Mouse (Mus musculus): ENCODE data around the gene Dleu7.

Dleu7 gene

GRCm38 (mm10) chr14:62288731-62289130, 4.1 kb downstream of the Dleu7 start:
- no peak for DNase-seq (ENCODE audit: low read depth, low spot score)

- DNase-seq (ENCODE audit: low read depth, low spot score), result no peak
Observed at GRCm38 (mm10) chr14:62282974-62283373, 9.9 kb downstream of the Dleu7 start.

DNA sequence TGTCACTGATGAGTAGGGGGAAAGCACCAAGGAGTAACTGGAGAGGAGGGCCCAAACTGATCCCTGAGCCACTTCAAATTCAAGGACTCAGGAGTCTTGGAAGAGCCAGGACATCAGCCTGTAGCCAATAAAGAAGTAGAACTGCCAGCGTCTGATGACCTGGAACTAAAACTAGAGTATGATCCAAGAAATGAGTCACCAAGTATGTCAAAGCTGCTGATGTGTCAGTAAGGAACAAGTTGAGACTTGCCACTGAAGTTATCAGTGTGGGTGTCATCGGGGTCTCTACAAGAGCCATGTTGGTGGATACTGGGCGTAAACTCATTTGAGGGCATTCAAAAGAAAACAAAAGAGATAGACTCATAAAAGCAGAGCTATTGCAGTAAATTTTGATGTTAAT, 19.2 kb downstream of the Dleu7 start:
- DNase-seq (ENCODE audit: low read depth, low spot score), result peak; percentile 46

GRCm38 (mm10) chr14:62270698-62271396, 22.0 kb downstream of the Dleu7 start:
- no peak for DNase-seq (ENCODE audit: low read depth, low spot score)

- peak; percentile 44 for DNase-seq (ENCODE audit: low read depth, low spot score)
Observed at GRCm38 (mm10) chr14:62258978-62259536, 33.8 kb downstream of the Dleu7 start.

- no peak for DNase-seq (ENCODE audit: low read depth, low spot score)
Observed at GRCm38 (mm10) chr14:62258125-62258524, 34.7 kb downstream of the Dleu7 start.

DNA sequence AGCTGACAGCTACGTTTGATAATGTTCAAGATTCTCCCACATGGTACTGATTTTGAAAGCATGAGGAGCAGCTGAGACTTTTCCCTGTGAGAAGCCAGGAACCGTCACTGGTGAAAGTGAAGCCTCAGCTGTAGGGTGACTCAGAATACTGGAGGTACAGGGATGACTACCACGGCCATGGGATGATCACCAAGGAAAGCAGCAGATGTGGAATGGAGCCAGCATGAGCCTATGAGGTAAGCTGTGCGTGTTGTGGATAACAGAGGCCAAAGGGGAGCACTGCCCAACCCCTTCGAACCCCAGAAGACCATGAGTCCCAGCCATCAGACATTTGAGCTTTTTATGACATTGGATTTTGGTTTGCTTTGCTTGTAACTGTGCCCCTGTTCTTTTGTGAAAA, 36.8 kb downstream of the Dleu7 start:
- no peak for DNase-seq (ENCODE audit: low read depth, low spot score)

- no peak for DNase-seq (ENCODE audit: low read depth, low spot score)
Observed at GRCm38 (mm10) chr14:62254371-62254770, 38.5 kb downstream of the Dleu7 start.

DNA sequence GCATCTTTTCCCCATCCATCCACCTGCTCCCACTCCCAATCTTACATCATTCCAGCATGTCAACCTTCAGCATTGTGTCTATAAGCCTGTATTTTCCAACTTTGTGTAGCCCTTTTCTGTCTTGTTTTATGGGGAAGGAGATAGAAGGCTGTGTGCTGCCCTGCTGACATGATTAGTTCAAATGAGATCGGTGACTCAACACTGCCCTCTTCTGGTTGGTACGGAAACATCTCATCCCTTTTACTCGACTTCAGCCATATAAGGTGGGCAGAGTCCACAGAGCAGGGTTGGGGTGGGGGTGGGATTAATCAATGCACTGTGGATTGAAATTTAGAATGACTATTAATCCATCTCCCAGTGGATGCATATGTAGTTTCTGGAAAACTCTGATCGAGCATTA, 40.8 kb downstream of the Dleu7 start:
- peak; percentile 65 for DNase-seq (ENCODE audit: low read depth, low spot score)

- no peak for DNase-seq (ENCODE audit: low read depth, low spot score)
Observed at GRCm38 (mm10) chr14:62250046-62250445, 42.8 kb downstream of the Dleu7 start.

GRCm38 (mm10) chr14:62249251-62249650, 43.6 kb downstream of the Dleu7 start:
- no peak for DNase-seq (ENCODE audit: low read depth, low spot score)

- no peak for DNase-seq (ENCODE audit: low read depth, low spot score)
Observed at GRCm38 (mm10) chr14:62248796-62249195, 44.1 kb downstream of the Dleu7 start.

DNA sequence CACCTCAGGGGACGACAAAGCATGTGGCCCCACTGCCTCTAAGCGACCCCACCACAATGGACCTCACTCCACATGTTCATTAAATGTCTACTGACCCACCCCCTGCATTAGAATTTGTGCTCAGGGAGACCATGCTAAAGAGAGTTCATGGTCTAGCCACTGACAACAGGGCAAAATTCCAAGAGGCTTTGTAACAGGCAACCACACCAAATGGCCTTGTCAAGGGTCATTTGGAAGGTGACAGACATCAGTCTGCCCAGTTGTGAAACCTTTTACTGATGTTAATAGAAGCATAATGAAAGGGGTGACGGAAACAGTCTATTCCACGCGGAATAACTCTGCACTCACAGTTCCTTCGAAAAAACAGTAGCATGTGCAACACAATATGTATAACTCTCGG, 44.5 kb downstream of the Dleu7 start:
- DNase-seq (ENCODE audit: low read depth, low spot score), result no peak

DNA sequence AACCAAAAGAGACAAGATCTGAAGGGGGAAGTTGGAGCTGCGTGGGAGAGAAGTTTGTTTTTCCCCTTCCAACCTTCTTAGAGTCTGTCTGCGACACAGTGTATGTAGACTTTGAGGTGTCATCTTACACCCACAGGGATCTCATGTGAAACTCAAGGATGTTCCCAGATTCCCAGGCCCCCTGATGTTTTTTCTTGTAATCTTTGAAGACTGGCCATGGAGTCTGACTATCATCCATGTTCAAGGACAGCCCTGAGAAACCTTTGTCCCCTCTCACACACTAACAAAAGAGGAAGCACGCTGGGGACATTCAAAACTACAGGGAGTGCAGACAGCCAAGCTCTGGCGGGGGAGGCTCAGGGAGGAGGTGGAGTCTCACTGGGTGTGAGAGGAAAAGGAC, 47.3 kb downstream of the Dleu7 start:
- peak; percentile 12 for DNase-seq (ENCODE audit: low read depth, low spot score)

GRCm38 (mm10) chr14:62243530-62243929, 49.3 kb downstream of the Dleu7 start:
- no peak for DNase-seq (ENCODE audit: low read depth, low spot score)

DNA sequence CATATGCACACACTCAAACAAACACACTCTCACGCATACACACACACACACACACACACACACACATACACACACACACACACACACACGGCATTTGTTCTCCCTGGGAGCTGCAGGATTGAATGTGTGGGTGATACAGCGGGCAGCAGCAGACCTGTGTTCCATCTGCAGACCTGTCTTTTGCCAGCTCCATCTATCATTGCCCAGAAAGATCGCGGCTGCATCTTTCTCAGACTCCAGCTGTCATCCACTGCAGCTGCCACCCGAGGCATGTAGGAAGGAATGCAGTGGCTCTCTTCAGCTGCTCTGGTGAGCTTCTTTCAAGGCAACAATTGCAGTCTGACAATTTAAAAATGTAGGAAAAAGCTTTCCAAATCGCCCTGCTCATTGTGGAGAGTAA, 56.9 kb downstream of the Dleu7 start:
- DNase-seq (ENCODE audit: low read depth, low spot score), result no peak

DNA sequence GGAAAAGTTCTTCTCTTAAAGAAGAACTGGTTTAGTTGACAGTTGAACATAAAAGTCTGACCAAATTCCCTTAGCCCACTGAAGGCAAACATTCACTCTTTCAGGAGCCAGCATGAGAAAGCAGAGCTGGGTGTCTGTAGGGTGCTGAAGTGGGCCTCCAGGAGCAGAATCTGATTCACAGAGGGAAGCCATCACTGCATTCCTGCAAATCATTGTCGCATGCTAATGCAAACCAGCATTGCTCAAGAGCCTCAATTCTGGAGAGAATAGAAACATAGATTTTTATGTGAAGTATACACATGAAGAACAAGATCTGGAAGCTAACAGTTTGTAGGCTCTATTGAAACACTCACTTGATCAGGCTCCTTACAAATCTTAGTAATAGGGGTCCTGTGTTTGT, 57.6 kb downstream of the Dleu7 start:
- no peak for DNase-seq (ENCODE audit: low read depth, low spot score)

DNA sequence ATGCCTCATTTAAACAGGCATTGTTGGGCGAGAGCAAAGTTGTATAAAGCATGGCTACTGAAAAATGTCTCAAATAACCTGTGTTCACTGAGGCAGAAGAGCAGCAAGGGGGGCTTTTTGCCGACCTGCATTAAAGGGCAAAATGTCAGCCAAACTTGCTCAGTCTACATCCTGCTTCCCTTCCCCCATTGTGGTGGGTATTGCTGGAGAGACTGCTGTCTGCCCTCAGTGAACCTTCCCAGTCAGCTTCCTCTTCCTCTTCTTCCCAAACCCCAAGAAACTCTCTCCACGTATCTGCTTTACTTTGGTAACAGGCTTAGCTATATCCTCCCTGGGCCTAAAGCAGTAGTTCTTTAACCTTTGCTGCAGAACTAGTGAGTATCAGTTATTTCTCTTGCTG, 61.9 kb downstream of the Dleu7 start:
- DNase-seq (ENCODE audit: low read depth, low spot score), result no peak

GRCm38 (mm10) chr14:62227101-62227500, 65.7 kb downstream of the Dleu7 start:
- no peak for DNase-seq (ENCODE audit: low read depth, low spot score)

- DNase-seq (ENCODE audit: low read depth, low spot score), result peak; percentile 4
Observed at GRCm38 (mm10) chr14:62226576-62227047, 66.2 kb downstream of the Dleu7 start.

Measured in skeletal muscle tissue, adult 2 months (tissue).